Mouse (Mus musculus): ENCODE results near the gene Pdk4. TPM values are rescaled to one million over a fixed set of nuclear protein-coding genes. Genes with fewer than 3 reads are reported as not detected.

Pdk4 gene
- polyA plus RNA-seq, 1 experiment from 2014 or later = 0.42 TPM

GRCm38 (mm10) chr6:5455836-5456235 is 40.3 kb downstream of the Pdk4 start:
- Histone ChIP-seq H3K9me3 (ENCODE audit: control insufficient read depth, low read length) (no peaks in the 10 kb centered on the region), H3K4me3 (ENCODE audit: low read depth, low read length) (no peak overlapping the region), H3K36me3 (ENCODE audit: control insufficient read depth, insufficient read depth, low read length) (no peaks in the 10 kb centered on the region), H3K9ac (ENCODE audit: low read length) (no peak overlapping the region), H3K4me1 (ENCODE audit: control insufficient read depth, insufficient read depth, low read length) (no peaks in the 10 kb centered on the region), H3K27ac (ENCODE audit: low read depth, low read length) (no peak overlapping the region), H3K27me3 (ENCODE audit: control insufficient read depth, insufficient read depth, low read length) (no peaks in the 10 kb centered on the region), H3K4me2 (no peak overlapping the region)
- ATAC-seq (ENCODE audit: low FRiP score) (no peak), DNase-seq (ENCODE audit: low spot score, missing footprints) (no peak)
- WGBS = 83% methylated on average over 3 of the region's 3 CpGs

- WGBS = 94% methylated on average over 5 of the region's 5 CpGs
- peaks cover 6% of the 10 kb centered on the region; the same call in 1 of the 2 replicates for H3K4me1 ChIP-seq (ENCODE audit: control insufficient read depth, insufficient read depth, low read length)
- no peaks in the 10 kb centered on the region; the same call in 1 of the 2 replicates for H3K27me3 ChIP-seq (ENCODE audit: control insufficient read depth, insufficient read depth, low read length)
- no peak for ATAC-seq (ENCODE audit: low FRiP score)
- no peak overlapping the region for H3K4me2 ChIP-seq
- H3K9me3 ChIP-seq (ENCODE audit: control insufficient read depth, low read length) = no peaks in the 10 kb centered on the region
- H3K36me3 ChIP-seq (ENCODE audit: control insufficient read depth, insufficient read depth, low read length) = no peaks in the 10 kb centered on the region
- H3K9ac ChIP-seq (ENCODE audit: low read length) = no peak overlapping the region
- no peak overlapping the region for H3K4me3 ChIP-seq (ENCODE audit: low read depth, low read length)
- no peak for DNase-seq (ENCODE audit: low spot score, missing footprints)
- H3K27ac ChIP-seq (ENCODE audit: low read depth, low read length) = no peak overlapping the region
Observed at GRCm38 (mm10) chr6:5449878-5450277, 46.2 kb downstream of the Pdk4 start.

GRCm38 (mm10) chr6:5448396-5448795 is 47.7 kb downstream of the Pdk4 start:
- Histone ChIP-seq H3K9ac (ENCODE audit: low read length) (no peak overlapping the region), H3K4me3 (ENCODE audit: low read depth, low read length) (no peak overlapping the region), H3K27ac (ENCODE audit: low read depth, low read length) (no peak overlapping the region), H3K4me1 (ENCODE audit: control insufficient read depth, insufficient read depth, low read length) (peaks cover 6% of the 10 kb centered on the region; the same call in 1 of the 2 replicates), H3K36me3 (ENCODE audit: control insufficient read depth, insufficient read depth, low read length) (no peaks in the 10 kb centered on the region), H3K27me3 (ENCODE audit: control insufficient read depth, insufficient read depth, low read length) (no peaks in the 10 kb centered on the region; the same call in 1 of the 2 replicates), H3K4me2 (no peak overlapping the region), H3K9me3 (ENCODE audit: control insufficient read depth, low read length) (no peaks in the 10 kb centered on the region)
- no peak for ATAC-seq (ENCODE audit: low FRiP score)
- no peak for DNase-seq (ENCODE audit: low spot score, missing footprints)
- whole genome bisulfite sequencing = 51% methylated on average over 4 of the region's 4 CpGs

GRCm38 (mm10) chr6:5447546-5447945 is 48.6 kb downstream of the Pdk4 start:
- H3K27me3 ChIP-seq (ENCODE audit: control insufficient read depth, insufficient read depth, low read length) = no peaks in the 10 kb centered on the region; the same call in 1 of the 2 replicates
- H3K4me3 ChIP-seq (ENCODE audit: low read depth, low read length) = no peak overlapping the region
- no peak overlapping the region for H3K9ac ChIP-seq (ENCODE audit: low read length)
- 14% methylated on average over 6 of the region's 6 CpGs for WGBS
- peak overlapping the region; percentile 22; the same call in 1 of the 2 replicates for H3K27ac ChIP-seq (ENCODE audit: low read depth, low read length)
- DNase-seq (ENCODE audit: low spot score, missing footprints) (peak; percentile 91), ATAC-seq (ENCODE audit: low FRiP score) (peak; percentile 75)
- no peaks in the 10 kb centered on the region for H3K9me3 ChIP-seq (ENCODE audit: control insufficient read depth, low read length)
- no peaks in the 10 kb centered on the region for H3K36me3 ChIP-seq (ENCODE audit: control insufficient read depth, insufficient read depth, low read length)
- peaks cover 6% of the 10 kb centered on the region; the same call in 1 of the 2 replicates for H3K4me1 ChIP-seq (ENCODE audit: control insufficient read depth, insufficient read depth, low read length)
- H3K4me2 ChIP-seq = no peak overlapping the region

- ATAC-seq (ENCODE audit: low FRiP score) (0 out of 2 replicates have a peak, but pooled peaks have one; percentile 1), DNase-seq (ENCODE audit: low spot score, missing footprints) (peak; percentile 89)
- Histone ChIP-seq H3K36me3 (ENCODE audit: control insufficient read depth, insufficient read depth, low read length) (no peaks in the 10 kb centered on the region), H3K9me3 (ENCODE audit: control insufficient read depth, low read length) (no peaks in the 10 kb centered on the region), H3K27me3 (ENCODE audit: control insufficient read depth, insufficient read depth, low read length) (no peaks in the 10 kb centered on the region; the same call in 1 of the 2 replicates), H3K27ac (ENCODE audit: low read depth, low read length) (no peak overlapping the region; the same call in 1 of the 2 replicates), H3K4me3 (ENCODE audit: low read depth, low read length) (no peak overlapping the region), H3K4me1 (ENCODE audit: control insufficient read depth, insufficient read depth, low read length) (peaks cover 6% of the 10 kb centered on the region; the same call in 1 of the 2 replicates), H3K9ac (ENCODE audit: low read length) (no peak overlapping the region), H3K4me2 (no peak overlapping the region)
- 85% methylated on average over 4 of the region's 4 CpGs for WGBS
Observed at GRCm38 (mm10) chr6:5447013-5447412, 49.1 kb downstream of the Pdk4 start.

- Histone ChIP-seq H3K4me1 (ENCODE audit: control insufficient read depth, insufficient read depth, low read length) (peaks cover 6% of the 10 kb centered on the region; the same call in 1 of the 2 replicates), H3K9me3 (ENCODE audit: control insufficient read depth, low read length) (no peaks in the 10 kb centered on the region), H3K4me3 (ENCODE audit: low read depth, low read length) (no peak overlapping the region), H3K9ac (ENCODE audit: low read length) (no peak overlapping the region), H3K4me2 (no peak overlapping the region), H3K27ac (ENCODE audit: low read depth, low read length) (no peak overlapping the region), H3K27me3 (ENCODE audit: control insufficient read depth, insufficient read depth, low read length) (no peaks in the 10 kb centered on the region; the same call in 1 of the 2 replicates), H3K36me3 (ENCODE audit: control insufficient read depth, insufficient read depth, low read length) (no peaks in the 10 kb centered on the region)
- WGBS = 89% methylated on average over 5 of the region's 5 CpGs
- no peak for DNase-seq (ENCODE audit: low spot score, missing footprints)
- no peak for ATAC-seq (ENCODE audit: low FRiP score)
Observed at GRCm38 (mm10) chr6:5444331-5444898, 51.7 kb downstream of the Pdk4 start.

GRCm38 (mm10) chr6:5443104-5443863 is 52.8 kb downstream of the Pdk4 start:
- Histone ChIP-seq H3K9ac (ENCODE audit: low read length) (no peak overlapping the region), H3K4me1 (ENCODE audit: control insufficient read depth, insufficient read depth, low read length) (peaks cover 6% of the 10 kb centered on the region; the same call in 1 of the 2 replicates), H3K9me3 (ENCODE audit: control insufficient read depth, low read length) (no peaks in the 10 kb centered on the region), H3K36me3 (ENCODE audit: control insufficient read depth, insufficient read depth, low read length) (no peaks in the 10 kb centered on the region), H3K4me2 (peak overlapping the region; percentile 12; the same call in 1 of the 2 replicates), H3K27ac (ENCODE audit: low read depth, low read length) (no peak overlapping the region), H3K4me3 (ENCODE audit: low read depth, low read length) (no peak overlapping the region), H3K27me3 (ENCODE audit: control insufficient read depth, insufficient read depth, low read length) (no peaks in the 10 kb centered on the region; the same call in 1 of the 2 replicates)
- WGBS = 23% methylated on average over 13 of the region's 13 CpGs
- DNase-seq (ENCODE audit: low spot score, missing footprints) (peak; percentile 85), ATAC-seq (ENCODE audit: low FRiP score) (no peak)

GRCm38 (mm10) chr6:5442316-5443085 is 53.6 kb downstream of the Pdk4 start:
- Histone ChIP-seq H3K4me1 (ENCODE audit: control insufficient read depth, insufficient read depth, low read length) (peaks cover 3% of the 10 kb centered on the region; the same call in 1 of the 2 replicates), H3K27ac (ENCODE audit: low read depth, low read length) (no peak overlapping the region), H3K27me3 (ENCODE audit: control insufficient read depth, insufficient read depth, low read length) (no peaks in the 10 kb centered on the region; the same call in 1 of the 2 replicates), H3K4me2 (peak overlapping the region; percentile 12; the same call in 1 of the 2 replicates), H3K36me3 (ENCODE audit: control insufficient read depth, insufficient read depth, low read length) (no peaks in the 10 kb centered on the region), H3K9ac (ENCODE audit: low read length) (no peak overlapping the region), H3K9me3 (ENCODE audit: control insufficient read depth, low read length) (no peaks in the 10 kb centered on the region), H3K4me3 (ENCODE audit: low read depth, low read length) (no peak overlapping the region)
- ATAC-seq (ENCODE audit: low FRiP score) (peak; percentile 56), DNase-seq (ENCODE audit: low spot score, missing footprints) (no peak)
- 6% methylated on average over 14 of the region's 14 CpGs for WGBS
